Mouse (Mus musculus): ENCODE measurements around the gene Prkcz.
A peak's percentile ranks its signal among the peaks of the same experiment; 100 is the strongest.

The Prkcz gene

DNA sequence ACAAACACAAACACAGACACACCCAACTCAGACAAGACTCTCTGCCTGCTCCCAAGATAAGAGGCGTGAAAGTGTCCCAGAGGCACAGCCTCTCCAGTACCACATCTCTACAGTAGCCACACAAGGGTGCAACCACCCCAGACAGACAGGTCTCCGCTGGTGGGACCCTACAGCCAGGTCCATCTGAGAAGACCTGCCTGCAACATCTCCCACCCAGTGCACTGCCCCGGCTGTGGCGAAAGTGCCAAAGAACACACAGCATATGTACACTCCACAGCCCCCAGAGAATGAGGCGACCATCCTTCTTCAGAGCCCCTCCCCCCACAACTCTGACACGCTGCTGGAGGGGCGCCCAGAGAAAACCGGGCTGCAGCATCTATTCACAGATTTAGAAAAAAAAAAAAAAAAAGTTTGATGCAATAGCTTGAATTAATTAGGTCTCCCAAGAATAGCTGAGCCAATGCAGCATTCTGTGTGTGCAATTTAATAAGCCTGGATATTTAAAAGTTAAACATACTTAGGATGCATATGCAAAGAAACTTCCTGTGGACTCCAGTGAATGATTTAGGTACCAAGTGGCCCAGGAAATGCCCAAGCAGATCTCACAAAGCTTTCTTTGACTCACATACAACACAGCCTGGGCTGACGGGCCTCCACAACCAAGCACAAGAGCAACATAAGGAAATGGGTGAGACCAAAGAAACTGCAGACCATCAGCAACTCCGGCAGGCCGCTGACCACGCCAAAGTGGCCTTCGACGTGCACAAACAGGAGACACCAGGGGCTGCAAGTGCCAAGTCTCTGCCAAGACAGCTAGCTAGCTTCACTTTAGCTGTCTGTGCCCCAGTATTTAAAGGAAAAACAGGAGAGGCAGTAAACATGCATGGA, 140.7 kb downstream of the Prkcz start:
- DNase-seq (ENCODE audit: low spot score in 2 of 2), result no peak

DNA sequence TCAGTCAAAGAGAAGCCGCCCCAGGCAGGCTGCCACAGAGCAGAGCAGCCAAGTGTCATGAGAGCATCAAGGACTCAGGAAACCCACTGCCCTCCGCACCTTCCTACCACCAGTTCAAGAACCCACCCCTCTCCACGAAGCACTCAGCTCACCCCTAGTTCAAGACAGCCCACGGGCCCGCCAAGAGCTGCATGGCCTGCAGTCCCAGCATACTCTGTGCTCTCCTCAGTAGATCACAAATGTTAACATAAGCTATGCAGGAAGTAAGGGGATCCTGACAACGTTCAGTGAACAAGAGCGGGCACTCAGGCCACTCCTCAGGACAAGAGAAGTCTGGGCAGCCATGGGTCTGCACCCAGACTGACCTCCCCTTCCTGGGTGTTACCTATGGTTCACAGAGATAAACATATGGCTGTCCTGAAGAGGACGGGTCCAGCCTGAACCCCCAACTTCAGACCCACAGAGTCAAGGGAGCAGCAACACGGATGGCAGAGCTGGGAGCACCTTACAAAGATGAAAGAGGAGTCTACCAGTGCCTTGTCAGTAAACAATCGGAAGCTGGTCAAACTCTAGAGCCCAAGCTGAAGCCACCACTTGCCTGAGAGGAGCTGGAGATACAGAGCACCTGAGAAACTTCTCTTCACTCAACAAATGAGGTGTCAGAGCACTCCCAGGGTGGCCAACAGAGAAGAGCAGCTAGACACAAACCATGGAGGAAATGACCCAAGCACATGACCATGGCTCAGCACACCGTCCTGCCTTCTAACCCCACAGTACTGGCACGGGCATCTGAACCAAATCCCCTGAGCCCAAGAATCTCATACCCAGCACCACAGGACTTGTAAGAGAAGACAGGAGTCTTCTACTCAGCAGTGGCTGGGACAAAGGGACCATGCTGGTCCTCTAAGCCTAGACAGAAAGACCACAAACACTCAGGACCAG, 141.6 kb downstream of the Prkcz start:
- no peak for DNase-seq (ENCODE audit: low spot score in 2 of 2)

DNA sequence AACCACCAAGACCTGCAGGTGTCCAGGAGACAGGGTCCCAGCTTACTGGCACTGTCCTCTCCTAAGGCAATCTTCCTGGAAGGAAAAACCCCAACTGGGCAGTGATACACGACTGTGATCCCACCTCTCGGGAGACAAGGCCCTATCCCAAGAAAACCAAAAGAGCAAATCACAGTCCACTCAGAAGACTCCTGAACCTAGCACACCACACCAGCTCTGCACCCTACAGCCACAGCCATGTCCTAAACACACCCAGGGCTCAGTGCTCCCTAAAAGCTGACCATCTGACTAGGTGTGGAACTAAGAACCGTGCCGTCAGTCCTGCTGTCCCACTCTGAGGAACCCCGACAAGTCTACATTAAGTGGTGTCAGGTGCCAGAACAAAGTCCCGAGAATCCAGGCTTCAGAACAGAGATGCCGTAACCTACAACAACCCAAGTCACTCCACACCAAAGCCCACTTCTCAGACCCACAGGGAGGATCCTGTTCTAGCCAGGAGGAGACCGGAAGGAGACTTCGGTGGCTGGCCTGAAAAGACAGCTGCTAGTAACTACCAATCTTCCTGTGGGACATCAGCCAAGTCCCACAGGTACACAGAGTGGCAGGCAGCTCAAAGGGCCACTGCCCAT, 142.9 kb downstream of the Prkcz start:
- no peak for DNase-seq (ENCODE audit: low spot score in 2 of 2)

DNA sequence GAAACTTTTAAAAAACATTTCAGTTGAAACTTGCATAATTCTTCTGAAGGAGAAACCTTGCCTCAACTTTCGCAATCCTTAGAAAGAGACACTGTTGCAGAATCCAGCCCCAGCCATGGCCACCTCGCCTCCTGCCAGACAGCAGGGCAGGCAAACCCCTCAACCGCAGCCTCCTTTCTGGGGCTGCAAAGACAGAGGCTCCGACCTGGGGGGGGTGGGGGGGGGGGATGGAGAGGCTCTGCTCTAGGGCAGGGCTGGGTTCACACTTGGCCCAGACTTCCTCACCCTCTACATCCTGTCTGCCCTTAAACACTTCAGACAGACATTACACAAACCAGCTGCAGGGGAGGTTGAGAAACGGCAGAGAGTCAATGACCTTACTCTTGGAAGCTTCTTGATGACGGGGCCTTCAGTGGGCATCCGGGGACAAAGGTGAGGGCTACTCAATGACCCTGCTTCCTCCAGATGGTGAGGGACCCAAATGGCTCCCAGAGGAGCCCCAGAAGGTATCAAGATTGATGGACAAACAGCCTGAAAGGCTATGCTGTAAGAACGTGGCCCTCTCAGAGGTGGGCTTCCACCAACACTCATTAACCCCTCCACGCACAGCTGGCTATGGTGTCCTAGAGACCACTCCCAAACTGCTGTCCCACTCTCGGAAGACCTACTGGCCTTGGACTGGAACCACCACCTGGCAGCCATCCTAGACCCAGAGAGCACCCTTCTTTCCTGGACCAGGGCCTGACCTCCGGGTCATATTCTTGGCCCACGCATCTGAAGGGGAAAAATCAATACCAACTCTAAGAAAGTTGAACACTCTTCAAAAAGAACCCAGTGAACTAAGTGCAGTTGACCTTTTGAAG, 143.7 kb downstream of the Prkcz start:
- DNase-seq (ENCODE audit: low spot score in 2 of 2), result peak; percentile 34 to 41

DNA sequence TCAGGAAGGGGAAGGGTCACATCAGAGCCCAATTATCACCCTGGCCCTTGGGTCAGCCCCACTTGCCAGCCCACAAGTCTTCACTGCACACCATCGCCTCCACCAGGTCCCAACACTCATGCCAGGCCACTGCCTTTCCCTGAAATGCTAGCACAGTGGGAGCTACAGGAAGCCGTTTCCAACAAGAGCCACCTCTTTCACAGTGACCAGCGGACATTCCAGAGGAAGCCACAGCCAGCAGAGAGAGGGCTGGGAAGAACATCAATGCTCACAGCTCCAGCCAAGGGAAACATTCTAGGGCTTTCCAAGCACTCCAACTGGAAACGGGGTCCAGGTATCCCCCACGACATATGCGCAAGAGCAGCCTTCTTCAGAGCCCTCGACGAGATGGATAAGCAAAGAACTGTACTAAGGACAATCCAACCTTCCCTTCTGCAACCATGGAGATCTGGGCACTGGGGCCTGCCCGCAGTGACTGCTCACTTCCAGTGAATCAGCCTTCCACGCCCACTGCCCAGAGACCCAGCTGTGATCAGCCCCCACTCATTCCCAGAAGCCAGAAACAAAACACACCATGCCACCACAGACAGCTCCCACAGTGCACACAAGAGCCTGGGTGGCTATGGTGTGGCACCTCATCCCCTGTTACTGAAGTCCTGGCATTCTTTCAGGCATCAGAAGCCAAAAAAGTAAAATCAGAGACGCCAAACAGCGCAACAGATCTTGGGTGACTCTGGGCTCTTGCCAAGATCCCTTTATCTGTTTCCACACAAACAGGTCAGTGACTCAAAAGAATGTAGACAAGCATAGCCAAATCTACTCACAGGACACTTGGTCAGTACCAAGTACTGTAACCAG, 145.2 kb downstream of the Prkcz start:
- DNase-seq (ENCODE audit: low spot score in 2 of 2), result no peak

DNA sequence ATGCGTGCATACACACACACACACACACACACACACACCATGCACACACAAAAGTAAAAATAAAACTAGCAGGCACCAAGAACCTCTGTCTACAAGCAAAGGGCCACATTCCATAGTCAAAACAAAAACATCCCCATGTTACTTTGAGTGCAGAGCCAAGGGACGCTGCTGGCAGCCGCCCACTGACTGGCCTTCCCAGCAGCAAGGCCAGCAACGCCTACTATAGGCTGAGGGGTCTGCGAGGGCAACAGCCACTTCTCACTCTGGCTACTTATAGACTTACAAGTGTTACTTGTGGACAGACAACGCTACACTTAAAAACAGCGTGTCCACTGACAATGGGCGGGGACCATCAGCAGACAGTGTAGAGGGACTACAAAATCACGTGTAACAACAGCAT, 146.0 kb downstream of the Prkcz start:
- no peak for DNase-seq (ENCODE audit: low spot score in 2 of 2)

DNA sequence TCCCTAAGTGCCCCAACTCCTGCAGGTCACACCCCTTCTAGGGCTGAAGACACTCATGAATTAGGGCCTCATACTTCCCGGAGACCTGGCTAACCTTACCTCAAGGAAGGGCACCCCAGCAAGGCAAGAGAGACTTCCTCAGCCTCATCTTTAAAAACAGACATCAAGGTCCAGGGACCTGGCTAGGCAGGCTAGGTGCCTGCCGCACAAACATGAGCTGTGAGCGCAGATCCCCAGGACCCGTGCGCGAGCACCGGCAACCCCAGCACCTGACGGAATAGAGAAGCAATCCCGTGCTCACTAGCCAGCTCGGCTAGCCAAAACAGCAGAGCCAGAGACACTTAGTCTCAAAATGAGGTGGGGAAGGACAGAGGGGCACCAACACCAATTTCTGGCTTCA, 146.4 kb downstream of the Prkcz start:
- DNase-seq (ENCODE audit: low spot score in 2 of 2), result no peak

DNA sequence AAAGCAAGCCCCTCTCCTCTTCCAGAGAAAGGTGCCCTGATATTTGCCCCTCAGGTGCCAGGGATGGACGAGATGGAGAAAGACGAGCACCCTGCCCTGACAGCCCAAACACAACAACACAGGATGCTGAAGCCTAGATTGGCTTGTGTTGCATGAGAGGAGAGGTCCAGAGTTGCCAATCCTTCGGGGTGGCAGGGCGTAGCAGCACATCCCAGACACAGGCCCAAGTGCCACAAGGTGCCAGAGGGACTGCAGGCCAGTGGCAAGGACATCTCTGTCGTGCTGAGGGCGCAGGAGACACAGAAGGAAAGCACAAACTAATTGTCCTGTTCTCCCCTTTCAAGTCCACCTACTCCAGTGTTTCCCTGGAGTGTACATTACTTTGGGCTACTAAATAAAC, 147.0 kb downstream of the Prkcz start:
- DNase-seq (ENCODE audit: low spot score in 2 of 2), result no peak

DNA sequence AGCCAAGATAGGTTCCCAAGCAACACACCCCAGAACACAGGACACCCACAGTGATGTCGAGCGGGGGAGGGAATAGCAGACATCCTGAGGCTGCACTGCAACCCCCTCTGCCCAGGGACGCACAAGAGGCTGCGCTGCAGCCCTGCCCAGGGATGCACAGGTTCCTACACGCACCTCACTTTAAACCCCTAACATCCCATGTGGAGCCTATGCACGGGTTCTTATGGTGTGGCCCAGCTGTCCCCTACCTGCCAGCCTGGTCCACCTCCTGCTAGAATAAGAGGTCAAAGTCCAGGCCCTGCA, 147.5 kb downstream of the Prkcz start:
- no peak for DNase-seq (ENCODE audit: low spot score in 2 of 2)

DNA sequence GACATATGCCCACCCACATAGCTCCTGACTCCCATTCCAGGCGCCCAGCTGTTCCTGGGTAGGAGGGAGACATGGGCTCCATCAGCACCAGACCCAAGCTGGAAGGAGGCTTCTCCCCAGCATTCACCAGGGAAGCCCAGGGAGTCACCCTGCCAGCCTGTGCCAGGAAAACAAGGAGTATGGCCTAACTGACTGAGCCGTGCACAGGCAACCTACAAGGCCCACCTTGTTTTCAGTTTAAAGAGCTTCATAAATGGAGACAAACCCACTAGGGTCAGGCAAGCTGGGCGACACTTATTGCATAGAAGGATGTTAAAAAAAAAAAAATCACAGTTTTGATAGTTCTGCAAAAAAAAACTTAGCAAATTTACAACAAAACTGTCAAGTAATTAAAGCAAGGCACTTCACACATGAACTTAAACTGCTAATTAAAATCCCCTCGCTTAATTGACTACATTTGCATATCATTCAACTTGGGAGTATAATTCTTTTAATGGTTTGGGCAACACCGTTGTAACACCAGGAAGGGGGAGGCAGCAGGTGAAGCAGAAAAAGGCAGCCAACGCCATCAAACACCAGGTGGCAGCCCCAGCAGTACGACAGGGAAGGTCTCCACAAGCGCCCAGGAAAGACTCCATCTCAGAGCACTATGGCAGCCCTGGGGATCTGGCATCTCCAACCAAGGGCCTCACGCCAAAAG, 148.0 kb downstream of the Prkcz start:
- DNase-seq (ENCODE audit: low spot score in 2 of 2), result no peak
